Mouse (Mus musculus): Measurements from ENCODE around the gene Foxn2.

GRCm38 (mm10) chr17:88398854-88399253 lies 41.7 kb upstream of the Foxn2 start:
- TF ChIP-seq CTCF (IDR thresholded peaks at IDR 0.05; ENCODE audit: control insufficient read depth, insufficient read depth, insufficient read length) (no peak), MAX (IDR thresholded peaks at IDR 0.05) (no peak), MYOD1 (IDR thresholded peaks at IDR 0.05; ENCODE audit: control insufficient read depth, insufficient read length, low read depth) (no peak), CEBPB (IDR thresholded peaks at IDR 0.05; ENCODE audit: low read depth) (no peak)
